Comparison of ENCODE assay signal across 8 mouse cellular contexts in genomic region chr15:11996883-11997282, GRCm38 (mm10). TPM values are rescaled to one million over a fixed set of nuclear protein-coding genes. Genes with fewer than 3 reads are reported as not detected.
DNase-seq lines count a peak whose midpoint lies in the region; ATAC-seq and TF ChIP-seq lines count a peak whose summit lies in the region.

TSS of gene Sub1 (minus strand) at chr15:11996983.

- peak within 1 kb of the TSS; percentile 78 for H3K4me2 ChIP-seq in forebrain, postnatal 0 days (ENCODE audit: low read depth)
- peak within 1 kb of the TSS; percentile 73 for H3K4me2 ChIP-seq in hindbrain, embryonic 15.5 days

- H3K4me1 ChIP-seq in cerebellum, adult 2 months (ENCODE audit: control insufficient read depth, insufficient read depth, low read length) = peaks cover 2% of the 10 kb centered on the region; the same call in 1 of the 2 replicates
- H3K4me1 ChIP-seq in forebrain, postnatal 0 days (ENCODE audit: insufficient read depth) = peaks cover 13% of the 10 kb centered on the region; the same call in 1 of the 2 replicates
- H3K4me1 ChIP-seq in hindbrain, embryonic 15.5 days (replicated peaks) = peaks cover 30% of the 10 kb centered on the region

- H3K9me3 ChIP-seq in forebrain, postnatal 0 days (ENCODE audit: low read length) = no peaks in the 10 kb centered on the region
- H3K9me3 ChIP-seq in hindbrain, embryonic 15.5 days = no peaks in the 10 kb centered on the region

- TF ChIP-seq CTCF in cerebellum, adult 2 months (IDR thresholded peaks at IDR 0.05; ENCODE audit: borderline replicate concordance, insufficient read depth, low read depth, low read length) = no peak
- TF ChIP-seq CTCF in forebrain, postnatal 0 days (IDR thresholded peaks at IDR 0.05; ENCODE audit: low read depth) = no peak

- H3K27me3 ChIP-seq in cerebellum, adult 2 months (ENCODE audit: control insufficient read depth, insufficient read depth, low read length) = no peaks in the 10 kb centered on the region
- H3K27me3 ChIP-seq in forebrain, postnatal 0 days (ENCODE audit: insufficient read depth, low read length) = no peaks in the 10 kb centered on the region
- no peaks in the 10 kb centered on the region for H3K27me3 ChIP-seq in hindbrain, embryonic 15.5 days

- H3K9ac ChIP-seq in forebrain, postnatal 0 days = peak within 1 kb of the TSS; percentile 95
- peak within 1 kb of the TSS; percentile 97 for H3K9ac ChIP-seq in hindbrain, embryonic 15.5 days

- 95% methylated on average over 7 of the region's 7 CpGs for WGBS in cerebellum, adult 2 months
- 92% methylated on average over 7 of the region's 7 CpGs for WGBS in forebrain, postnatal 0 days
- 92% methylated on average over 7 of the region's 7 CpGs for WGBS in hindbrain, embryonic 15.5 days
- WGBS in macrophage (ENCODE audit: missing documents) = 92% methylated on average over 7 of the region's 7 CpGs

- no peak for ATAC-seq in cerebellum, adult (ENCODE audit: insufficient number of reproducible peaks, low FRiP score, low TSS enrichment)
- ATAC-seq in activated CD4-positive, CD25-positive, alpha-beta regulatory T cell, adult 4 months = no peak
- no peak for ATAC-seq in forebrain, postnatal 0 days
- no peak for ATAC-seq in hindbrain, embryonic 15.5 days (ENCODE audit: low FRiP score, low read depth)

- DNase-seq in cerebellum, adult 2 months = no peak
- no peak for DNase-seq in forebrain, postnatal 0 days
- no peak for DNase-seq in retina, embryonic 14.5 days (ENCODE audit: low spot score)
- DNase-seq in right cerebral cortex, postnatal 25 days = no peak

- TF ChIP-seq POLR2A in cerebellum, adult 2 months (IDR thresholded peaks at IDR 0.05; ENCODE audit: borderline replicate concordance, insufficient read depth, low read length) = no peak

- peaks cover 4% of the 10 kb centered on the region; the same call in 1 of the 2 replicates for H3K36me3 ChIP-seq in forebrain, postnatal 0 days (ENCODE audit: insufficient read depth)
- H3K36me3 ChIP-seq in hindbrain, embryonic 15.5 days = peaks cover 6% of the 10 kb centered on the region
- 0 out of 2 replicates have a peak, but pooled peaks cover 14% of the 10 kb centered on the region for H3K36me3 ChIP-seq in macrophage (ENCODE audit: inconsistent target)

- peak within 1 kb of the TSS; percentile 74; the same call in 1 of the 2 replicates for H3K27ac ChIP-seq in cerebellum, adult 2 months (ENCODE audit: insufficient read depth, low read length)
- peak within 1 kb of the TSS; percentile 86 for H3K27ac ChIP-seq in forebrain, postnatal 0 days (ENCODE audit: low read depth, low read length)
- H3K27ac ChIP-seq in hindbrain, embryonic 15.5 days (replicated peaks) = peak within 1 kb of the TSS; percentile 90
- H3K27ac ChIP-seq in macrophage = no peak within 1 kb of the TSS

- H3K79me2 ChIP-seq in macrophage (ENCODE audit: inconsistent target) = peaks cover 34% of the 10 kb centered on the region

- H3K4me3 ChIP-seq in cerebellum, adult 2 months (replicated peaks; ENCODE audit: insufficient read depth, low read depth, low read length) = peak within 1 kb of the TSS; percentile 76
- H3K4me3 ChIP-seq in forebrain, postnatal 0 days (ENCODE audit: low read depth, low read length) = peak within 1 kb of the TSS; percentile 98
- H3K4me3 ChIP-seq in hindbrain, embryonic 15.5 days = peak within 1 kb of the TSS; percentile 99
- no peak within 1 kb of the TSS; the same call in 1 of the 2 replicates for H3K4me3 ChIP-seq in macrophage (ENCODE audit: inconsistent target)

RNA-seq across cellular contexts. Expression of gene Sub1, which starts in this region (rescaled TPM):
- 84.5 and 92.6 TPM in 2 replicates for polyA plus RNA-seq in cerebellum, adult 2 months (2012; rRNA removed)
- 1,000 to 10,000 TPM in 1 of 2 experiments, 100 to 1,000 TPM in 1; 878 to 1,002 TPM for polyA plus RNA-seq in activated CD4-positive, CD25-positive, alpha-beta regulatory T cell, adult 4 months (2017; shearing (Covaris generic))
- total RNA-seq in forebrain, postnatal 0 days (2014; rRNA removed) = 187 TPM in 2 replicates
- 618 and 740 TPM in 2 replicates for polyA plus RNA-seq in forebrain, postnatal 0 days (2015; fragmentation: Nextera tagmentation; extraction: Ambion mirVana)
- 489 and 545 TPM in 2 replicates for polyA plus RNA-seq in hindbrain, embryonic 15.5 days (2015; fragmentation: Nextera tagmentation; extraction: Ambion mirVana)
- total RNA-seq in macrophage (2018; cell fraction: chromatin; rRNA removed) = 10 to 100 TPM; 14.6 to 75.0 (median 36.8) TPM
- 100 to 1,000 TPM; 118 to 316 (median 179) TPM for total RNA-seq in macrophage (2018; cell fraction: cytosol; rRNA removed)
- total RNA-seq in macrophage (2018; cell fraction: nucleus; rRNA removed) = 10 to 100 TPM; 26.6 to 61.9 (median 45.1) TPM
- polyA plus RNA-seq in macrophage (2018) = 191 to 248 TPM (median 217 TPM) in 3 replicates
